Mouse (Mus musculus): Measurements from ENCODE around the gene Tanc2. TPM values are rescaled to one million over a fixed set of nuclear protein-coding genes. Genes with fewer than 3 reads are reported as not detected.

The Tanc2 gene
- total RNA-seq, 2 experiments from 2014 or later = 238 to 244 TPM

- intact Hi-C loops (cut with DNase I) = loop anchor here (5.0 to 10.0 kb wide), 3 partner anchors 225 to 562 kb away; no protein-coding TSS in a partner anchor
- DNase-seq (ENCODE audit: low spot score in 2 of 2) = no peak
These were observed 319.8 kb downstream of the Tanc2 start for GRCm38 (mm10) chr11:105909617-105910016.

GRCm38 (mm10) chr11:105911149-105911548 lies 321.4 kb downstream of the Tanc2 start:
- intact Hi-C loops (cut with DNase I) = loop anchor here (5.0 to 10.0 kb wide), 3 partner anchors 226 to 564 kb away; no protein-coding TSS in a partner anchor
- DNase-seq (ENCODE audit: low spot score in 2 of 2) = no peak

DNA sequence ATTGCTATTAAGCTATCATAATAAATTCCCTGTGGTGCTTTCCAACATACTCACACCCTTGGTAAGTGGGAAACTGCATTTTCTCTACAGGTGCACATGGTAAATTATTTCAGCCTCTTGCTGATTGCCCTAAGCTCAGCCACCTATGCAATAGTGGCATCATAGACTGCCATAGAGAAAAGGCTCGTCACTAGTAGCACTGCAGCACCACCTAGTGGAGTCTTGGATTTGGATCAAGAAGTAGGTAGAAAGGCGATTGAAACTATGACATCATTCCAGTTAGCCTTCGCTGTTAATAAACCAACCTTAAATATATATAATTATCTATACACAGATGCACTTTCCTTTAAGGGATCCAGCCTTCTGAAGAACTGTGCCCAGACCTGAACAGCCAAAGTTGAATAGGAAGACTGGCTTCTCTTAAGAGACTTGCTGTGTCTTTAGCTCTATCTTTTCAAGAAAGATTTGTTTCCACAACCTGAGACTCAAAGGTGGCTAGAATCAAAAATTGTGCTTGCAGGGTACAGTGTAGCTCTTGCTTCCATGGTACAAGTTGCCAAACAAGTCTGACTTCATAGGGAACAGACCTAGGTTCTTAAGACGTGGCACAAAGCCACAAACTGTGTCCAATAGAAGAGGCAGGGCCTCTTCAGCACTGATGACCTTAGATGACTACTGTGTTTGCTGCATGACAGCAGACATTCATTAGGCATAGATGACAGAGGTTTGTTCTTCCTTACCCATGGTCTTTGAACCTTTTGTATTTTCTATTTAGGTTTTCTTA lies 322.0 kb downstream of the Tanc2 start:
- peak; percentile 85 to 90 for DNase-seq (ENCODE audit: low spot score in 2 of 2)
- intact Hi-C loops (cut with DNase I) = loop anchor here (5.0 to 10.0 kb wide), 3 partner anchors 227 to 564 kb away; no protein-coding TSS in a partner anchor

DNA sequence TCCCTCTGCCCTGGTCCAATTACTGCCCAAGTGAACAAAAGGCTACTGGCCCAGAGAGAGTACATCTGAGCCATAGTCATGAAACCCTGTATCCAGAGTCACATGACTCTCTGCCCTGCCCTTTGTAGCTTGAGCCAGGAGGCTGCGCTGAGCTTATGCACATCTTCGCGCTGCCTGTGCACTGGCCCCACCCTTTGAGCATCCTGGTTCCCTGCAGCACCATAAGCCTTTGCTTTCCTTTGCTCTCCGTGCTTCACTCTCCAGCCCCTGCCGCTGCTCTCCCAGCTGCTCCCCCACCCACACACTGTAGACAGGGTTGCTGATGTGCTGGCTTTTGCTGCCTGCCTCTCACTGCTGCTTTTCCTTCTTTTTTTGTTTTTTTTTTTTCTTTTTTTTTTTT lies 323.8 kb downstream of the Tanc2 start:
- intact Hi-C loops (cut with DNase I) = loop anchor here (5.0 to 10.0 kb wide), 3 partner anchors 229 to 566 kb away; no protein-coding TSS in a partner anchor
- DNase-seq (ENCODE audit: low spot score in 2 of 2) = peak; percentile 40 to 61

- no peak for DNase-seq (ENCODE audit: low spot score in 2 of 2)
- intact Hi-C loops (cut with DNase I) = no loop called here
These were observed 330.5 kb downstream of the Tanc2 start for GRCm38 (mm10) chr11:105920098-105920785.

DNA sequence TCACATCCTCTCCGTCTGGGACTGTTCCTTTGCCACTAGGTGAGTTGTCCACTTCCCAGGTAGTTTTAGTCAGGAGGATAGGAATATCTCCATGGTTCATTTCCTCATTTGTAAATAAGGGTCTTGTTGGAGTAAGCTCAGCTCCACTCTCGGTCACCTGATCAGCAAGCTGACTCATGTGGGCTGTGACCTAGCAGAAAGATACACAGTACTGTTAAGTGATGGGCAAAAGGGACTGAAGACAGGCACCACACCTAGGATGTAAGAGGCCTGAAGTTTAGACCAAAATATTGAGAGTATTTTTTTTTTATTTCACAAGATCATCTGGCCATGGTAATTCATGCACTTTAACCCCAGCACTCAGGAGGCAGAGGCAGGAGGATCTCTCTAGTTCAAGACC lies 331.1 kb downstream of the Tanc2 start:
- DNase-seq (ENCODE audit: low spot score in 2 of 2) = no peak
- intact Hi-C loops (cut with DNase I) = no loop called here

DNA sequence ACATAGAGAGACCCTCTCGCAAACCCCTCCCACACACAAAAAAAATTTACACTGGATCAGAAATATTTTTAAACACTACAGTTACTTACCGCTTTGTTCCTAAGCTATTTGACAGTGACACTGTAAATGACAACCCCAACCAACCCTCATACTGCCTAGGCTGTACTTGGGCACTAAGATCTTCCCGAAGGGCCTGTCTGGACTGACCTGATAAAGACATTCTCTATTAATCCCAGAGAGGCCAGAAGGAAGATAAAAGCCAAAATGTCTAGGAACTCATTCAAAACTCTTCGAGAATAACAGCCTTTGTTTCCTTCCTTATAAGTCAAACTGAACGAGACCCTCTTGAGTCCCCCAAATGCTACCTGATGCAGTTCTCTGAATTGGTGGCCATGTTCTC lies 331.5 kb downstream of the Tanc2 start:
- intact Hi-C loops (cut with DNase I) = no loop called here
- no peak for DNase-seq (ENCODE audit: low spot score in 2 of 2)

DNA sequence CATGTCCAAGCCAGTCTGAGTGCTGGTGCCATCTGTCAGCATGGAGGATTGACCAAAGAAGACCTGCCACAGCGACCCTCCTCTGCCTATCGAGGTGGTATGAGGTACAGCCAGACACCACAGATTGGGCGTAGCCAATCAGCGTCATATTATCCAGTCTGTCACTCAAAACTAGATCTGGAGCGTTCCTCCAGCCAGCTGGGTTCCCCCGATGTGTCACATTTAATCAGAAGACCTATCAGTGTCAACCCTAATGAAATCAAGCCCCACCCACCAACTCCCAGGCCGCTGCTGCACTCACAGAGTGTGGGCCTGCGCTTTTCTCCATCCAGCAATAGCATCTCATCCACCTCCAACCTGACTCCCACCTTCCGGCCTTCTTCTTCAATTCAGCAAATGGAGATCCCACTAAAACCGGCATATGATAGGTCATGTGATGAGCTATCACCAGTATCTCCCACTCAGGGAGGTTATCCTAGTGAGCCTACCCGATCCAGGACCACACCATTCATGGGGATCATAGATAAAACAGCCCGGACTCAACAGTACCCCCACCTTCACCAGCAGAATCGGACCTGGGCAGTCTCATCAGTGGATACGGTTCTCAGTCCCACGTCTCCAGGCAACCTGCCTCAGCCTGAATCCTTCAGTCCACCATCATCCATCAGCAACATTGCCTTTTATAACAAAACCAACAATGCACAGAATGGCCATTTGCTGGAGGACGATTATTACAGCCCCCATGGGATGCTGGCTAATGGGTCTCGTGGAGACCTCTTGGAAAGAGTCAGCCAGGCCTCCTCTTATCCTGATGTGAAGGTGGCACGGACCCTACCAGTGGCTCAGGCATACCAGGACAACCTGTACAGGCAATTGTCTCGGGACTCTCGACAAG lies 333.2 kb downstream of the Tanc2 start:
- intact Hi-C loops (cut with DNase I) = no loop called here
- no peak for DNase-seq (ENCODE audit: low spot score in 2 of 2)

DNA sequence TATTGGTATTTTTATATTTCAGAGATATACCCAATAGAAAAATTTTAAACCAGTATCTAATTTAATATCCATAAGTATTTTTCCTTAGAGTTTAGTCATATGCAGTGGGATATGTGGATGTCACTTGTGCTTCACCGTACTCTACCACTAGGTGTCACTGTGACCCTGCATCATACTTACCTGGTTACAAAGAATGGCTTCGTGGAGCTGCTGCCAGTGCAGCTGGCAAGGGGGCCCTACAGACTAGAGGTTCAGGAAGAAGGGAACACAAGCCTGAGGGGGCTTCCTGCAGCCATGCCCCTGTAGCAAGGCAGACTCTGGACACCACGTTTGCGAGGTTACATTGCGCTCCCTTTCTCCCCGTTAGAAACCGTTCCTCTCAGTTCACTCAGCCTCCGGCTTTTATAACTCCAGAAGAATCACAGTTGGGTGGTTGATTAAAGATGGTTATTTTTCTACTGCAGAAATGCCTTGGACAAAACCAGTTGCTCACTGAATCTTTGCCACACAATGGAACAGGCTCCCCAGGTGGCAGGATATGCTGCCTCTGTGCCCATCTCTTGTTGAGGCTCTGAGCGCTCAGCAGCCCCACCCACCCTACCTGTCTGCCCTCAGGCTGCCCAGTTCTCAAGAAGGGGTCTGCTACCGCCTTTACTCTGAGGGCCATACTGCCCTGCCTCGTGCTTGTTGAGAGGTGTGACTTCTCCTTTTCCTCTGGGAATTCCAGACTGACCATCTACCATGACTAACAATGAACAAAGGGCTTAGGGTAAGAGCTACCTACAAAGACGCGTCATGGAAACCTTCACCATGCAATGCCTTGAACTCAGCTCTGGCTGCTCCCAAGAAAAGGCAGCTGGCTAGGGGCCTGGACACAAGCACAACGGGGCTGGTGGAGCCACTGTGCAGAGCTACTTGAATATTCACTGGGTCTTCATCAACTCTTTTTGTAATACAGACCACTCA lies 337.6 kb downstream of the Tanc2 start:
- DNase-seq (ENCODE audit: low spot score in 2 of 2) = peak; percentile 84 to 86

GRCm38 (mm10) chr11:105928171-105928570 lies 338.4 kb downstream of the Tanc2 start:
- intact Hi-C loops (cut with DNase I) = loop anchor here (2.0 to 5.0 kb wide), 2 partner anchors 39 to 99 kb away; partner anchors contain the start of gene Ace
- DNase-seq (ENCODE audit: low spot score in 2 of 2) = no peak

More for the DNA sequence above, 337.6 kb downstream of the Tanc2 start:
- intact Hi-C loops (cut with DNase I) = loop anchor here (2.0 to 5.0 kb wide), 2 partner anchors 40 to 99 kb away; partner anchors contain the start of gene Ace

DNA sequence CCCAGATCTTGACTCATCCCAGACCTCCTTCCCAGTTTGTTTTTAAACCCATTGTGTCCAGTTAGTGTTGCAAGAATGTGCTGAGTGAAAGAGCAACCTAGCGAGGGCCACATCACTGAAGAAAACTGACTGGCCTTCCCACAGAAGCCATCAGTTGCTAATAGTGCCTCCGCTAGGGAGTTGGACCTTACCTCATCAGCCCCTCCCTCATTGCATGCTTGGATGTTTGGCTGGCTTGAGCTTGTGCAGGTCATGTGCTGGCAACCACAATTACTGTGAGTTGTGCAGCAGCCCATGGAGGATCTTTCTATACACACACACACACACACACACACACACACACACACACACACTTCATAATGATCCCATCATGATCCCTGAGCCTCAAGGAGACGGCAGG lies 341.6 kb downstream of the Tanc2 start:
- DNase-seq (ENCODE audit: low spot score in 2 of 2) = no peak
- intact Hi-C loops (cut with DNase I) = no loop called here

DNA sequence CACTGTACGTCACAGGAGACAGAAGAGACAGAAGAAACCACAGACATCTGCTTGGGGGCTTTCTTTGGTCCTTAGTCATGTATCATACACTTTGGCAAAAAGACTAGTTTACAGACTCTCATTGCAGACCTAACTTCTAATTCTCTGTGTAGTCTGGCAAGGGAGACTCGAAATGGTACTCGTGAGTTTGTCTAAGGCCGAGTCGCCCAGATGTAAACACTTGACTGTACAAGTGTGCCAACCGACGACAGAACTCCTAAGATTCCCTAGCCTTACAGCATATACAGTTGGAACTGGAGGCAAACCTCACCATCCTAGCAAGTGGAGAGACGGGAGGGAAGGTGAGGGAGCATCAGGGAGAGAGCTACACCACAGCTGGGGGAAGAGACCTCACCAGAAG lies 344.0 kb downstream of the Tanc2 start:
- intact Hi-C loops (cut with DNase I) = no loop called here
- no peak for DNase-seq (ENCODE audit: low spot score in 2 of 2)

DNA sequence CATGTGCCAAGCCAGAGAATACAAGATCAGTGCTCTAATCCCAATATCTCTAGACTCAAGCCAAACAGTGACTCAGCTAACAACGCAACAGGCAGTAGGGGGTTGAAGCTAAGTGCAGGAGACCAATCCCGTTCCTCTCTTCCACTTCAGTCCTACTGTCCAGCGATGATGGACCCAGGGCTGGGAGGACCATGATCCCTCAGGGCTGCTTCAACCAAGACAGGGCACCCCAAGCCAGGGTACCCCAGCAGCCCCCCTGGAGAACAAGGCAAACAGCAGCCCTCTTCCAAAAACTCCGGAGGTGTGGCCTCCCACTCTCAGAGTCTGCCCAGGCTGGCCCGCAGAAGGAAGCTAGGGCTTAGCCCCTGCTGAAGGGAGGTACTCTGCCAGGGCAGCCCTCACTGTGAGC lies 344.5 kb downstream of the Tanc2 start:
- DNase-seq (ENCODE audit: low spot score in 2 of 2) = no peak
- intact Hi-C loops (cut with DNase I) = no loop called here

DNA sequence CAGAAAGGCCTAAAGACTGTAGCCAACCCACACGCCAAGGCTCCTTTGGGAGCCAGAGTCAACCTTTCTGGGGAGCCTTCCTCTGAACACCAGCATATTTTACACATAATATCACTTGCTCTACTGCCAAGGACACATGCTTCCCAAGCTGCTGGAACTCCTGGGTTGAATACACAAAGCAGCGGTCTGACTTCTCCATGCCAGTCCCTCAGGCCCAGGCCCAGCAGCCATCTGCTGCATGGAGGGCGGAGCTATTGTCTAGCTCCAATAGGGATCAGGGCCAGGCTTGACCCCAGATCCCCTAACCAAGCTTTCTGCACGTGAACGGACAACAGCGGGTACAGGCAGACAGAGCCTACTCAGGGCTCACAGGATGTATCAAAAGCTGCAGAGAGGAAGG lies 345.0 kb downstream of the Tanc2 start:
- intact Hi-C loops (cut with DNase I) = no loop called here
- no peak for DNase-seq (ENCODE audit: low spot score in 2 of 2)

DNA sequence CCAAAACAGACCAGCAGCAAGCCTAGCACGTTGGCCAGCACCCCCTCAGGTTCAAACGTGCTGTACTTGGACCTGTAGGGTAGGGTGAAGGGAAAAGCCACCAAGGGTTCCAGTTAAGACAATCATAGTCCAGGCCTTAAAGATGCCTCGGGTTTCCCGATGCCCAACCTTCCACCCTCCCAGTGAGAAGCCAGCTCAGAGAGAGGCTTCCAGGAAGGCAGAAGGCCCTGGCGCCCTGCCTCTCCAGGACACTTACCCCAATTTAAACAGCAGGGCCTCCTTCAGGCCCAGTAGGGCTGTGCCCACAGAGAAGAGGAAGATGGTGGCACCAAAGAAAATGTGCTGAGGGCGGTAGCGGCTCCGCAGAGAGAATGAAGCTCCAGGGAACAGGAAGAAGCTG lies 345.7 kb downstream of the Tanc2 start:
- DNase-seq (ENCODE audit: low spot score in 2 of 2) = no peak
- intact Hi-C loops (cut with DNase I) = no loop called here

DNA sequence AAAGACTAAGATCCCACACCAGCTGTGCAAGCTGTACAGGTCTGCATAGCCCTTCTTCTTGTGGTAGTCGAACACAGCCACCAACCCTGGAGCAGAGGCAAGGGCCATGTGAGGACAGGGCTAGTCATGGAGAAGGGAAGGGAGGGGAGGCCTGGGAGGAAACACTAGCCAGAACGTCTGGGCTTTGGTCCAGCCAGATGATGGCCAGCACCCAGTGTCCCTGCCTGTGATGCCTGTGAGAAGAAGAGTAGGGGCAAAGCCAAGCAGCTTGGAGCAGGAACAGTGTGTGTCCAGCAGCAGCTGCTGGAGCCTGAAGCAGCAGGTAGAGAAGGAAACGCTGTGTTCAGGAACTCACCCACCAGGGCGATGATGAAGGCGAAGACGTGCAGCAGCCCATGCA lies 346.4 kb downstream of the Tanc2 start:
- intact Hi-C loops (cut with DNase I) = no loop called here
- peak; percentile 53 to 74 for DNase-seq (ENCODE audit: low spot score in 2 of 2)

GRCm38 (mm10) chr11:105936974-105937373 lies 347.2 kb downstream of the Tanc2 start:
- intact Hi-C loops (cut with DNase I) = no loop called here
- DNase-seq (ENCODE audit: low spot score in 2 of 2) = no peak

DNA sequence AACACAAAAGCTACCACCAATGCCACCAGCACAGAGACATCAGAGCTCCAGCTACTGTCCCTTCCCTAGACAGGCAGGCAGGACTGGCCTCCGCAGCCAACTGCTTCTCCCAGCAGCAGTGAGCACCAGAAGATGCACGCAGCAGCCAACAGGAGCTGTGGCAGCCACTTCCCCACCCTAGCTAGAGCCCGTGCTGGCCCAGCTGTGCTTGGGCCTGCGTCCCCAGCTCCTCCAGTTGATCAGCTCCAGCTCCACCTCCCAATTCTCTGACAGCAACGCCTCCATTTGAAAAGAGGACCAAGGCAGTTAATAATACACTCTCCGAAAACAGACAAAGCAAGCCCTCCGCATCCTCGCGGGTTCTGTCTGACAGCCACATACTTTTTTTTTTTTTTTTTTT lies 349.0 kb downstream of the Tanc2 start:
- no peak for DNase-seq (ENCODE audit: low spot score in 2 of 2)
- intact Hi-C loops (cut with DNase I) = no loop called here

All from left cerebral cortex, postnatal 14 days (tissue).